ENCODE assay signal across 9 mouse cellular contexts in the genomic region with DNA sequence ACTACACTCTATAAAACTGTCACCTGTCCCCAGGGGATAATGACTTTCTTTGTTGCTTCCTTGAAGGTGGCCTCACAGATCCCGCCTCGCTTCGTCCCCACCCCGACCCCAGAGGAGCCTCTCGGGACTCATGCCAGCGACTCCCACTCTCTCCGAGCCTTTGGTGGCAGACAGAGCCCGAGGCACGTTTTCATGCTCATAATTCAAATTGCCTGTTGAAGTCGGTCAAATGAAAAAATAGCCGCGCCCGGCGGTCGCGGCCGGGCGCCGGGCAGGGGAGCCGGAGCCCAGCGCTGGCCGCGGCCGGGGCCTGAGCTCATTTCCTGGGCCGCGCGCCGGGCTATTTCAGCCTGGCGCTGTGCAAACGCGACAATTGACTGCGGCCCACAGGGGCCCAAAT. TPM values are rescaled to one million over a fixed set of nuclear protein-coding genes. Genes with fewer than 3 reads are reported as not detected.
DNase-seq lines count a peak whose midpoint lies in the region; ATAC-seq lines count a peak whose summit lies in the region.
"Had no signal": no experiment of that assay in that cellular context is flagged by ENCODE, and none has a peak within 500 bp of the region (broad histone marks: within the 10 kb centered on the region; RNA-seq: fewer than 3 reads in every experiment).

No protein-coding gene starts in this region.

- H3K9me3 ChIP-seq in limb, embryonic 15.5 days, result no peaks in the 10 kb centered on the region
- H3K9me3 ChIP-seq in neural tube, embryonic 15.5 days (replicated peaks), result no peaks in the 10 kb centered on the region

- H3K36me3 ChIP-seq in limb, embryonic 15.5 days, result no peaks in the 10 kb centered on the region
- no peaks in the 10 kb centered on the region for H3K36me3 ChIP-seq in neural tube, embryonic 15.5 days

- peak overlapping the region; percentile 28; the same call in 1 of the 2 replicates for H3K9ac ChIP-seq in limb, embryonic 15.5 days
- H3K9ac ChIP-seq in neural tube, embryonic 15.5 days (replicated peaks), result peak overlapping the region; percentile 58

- H3K27me3 ChIP-seq in limb, embryonic 15.5 days, result peaks cover 28% of the 10 kb centered on the region; the same call in 1 of the 2 replicates
- peaks cover 10% of the 10 kb centered on the region; the same call in 1 of the 2 replicates for H3K27me3 ChIP-seq in neural tube, embryonic 15.5 days (replicated peaks)

- intact Hi-C loops in heart, postnatal 10 days (cut with DNase I), result no loop called here

- ATAC-seq in limb, embryonic 15.5 days (ENCODE audit: insufficient number of reproducible peaks, low FRiP score, low TSS enrichment, low read depth), result no peak
- no peak for ATAC-seq in neural tube, embryonic 15.5 days (ENCODE audit: low FRiP score)

- no peak overlapping the region for H3K27ac ChIP-seq in limb, embryonic 15.5 days
- peak overlapping the region; percentile 37; the same call in 1 of the 2 replicates for H3K27ac ChIP-seq in neural tube, embryonic 15.5 days (replicated peaks)

- peak; percentile 55 to 66 for DNase-seq in cerebellum, postnatal 14 days
- DNase-seq in cerebellum, adult 9-11 months, result no peak
- DNase-seq in cerebellum, postnatal 36 days, result peak; percentile 42 to 45
- peak; percentile 36 to 60 for DNase-seq in heart, postnatal 10 days
- no peak for DNase-seq in spleen, postnatal 14 days (ENCODE audit: low spot score in 2 of 2)
- no peak for DNase-seq in urinary bladder, adult 18-20 months (ENCODE audit: low spot score in 2 of 2)

- WGBS in limb, embryonic 15.5 days, result 1% methylated on average over 32 of the region's 32 CpGs
- WGBS in neural tube, embryonic 15.5 days, result 1% methylated on average over 30 of the region's 32 CpGs

- H3K4me3 ChIP-seq in limb, embryonic 15.5 days, result peak overlapping the region; percentile 41
- H3K4me3 ChIP-seq in neural tube, embryonic 15.5 days (replicated peaks), result peak overlapping the region; percentile 43

- peaks cover 15% of the 10 kb centered on the region for H3K4me1 ChIP-seq in limb, embryonic 15.5 days
- peaks cover 18% of the 10 kb centered on the region for H3K4me1 ChIP-seq in neural tube, embryonic 15.5 days

- peak overlapping the region; percentile 77 for H3K4me2 ChIP-seq in limb, embryonic 15.5 days
- peak overlapping the region; percentile 85 for H3K4me2 ChIP-seq in neural tube, embryonic 15.5 days

RNA-seq across cellular contexts. Expression of a gene that starts 29.7 kb away (rescaled TPM):
- total RNA-seq in heart, postnatal 10 days (2021), result 1 to 10 TPM; 1.5 to 2.2 TPM
- 0.16 and 0.50 TPM in 2 replicates for polyA plus RNA-seq in limb, embryonic 15.5 days (2015; fragmentation: Nextera tagmentation; extraction: Ambion mirVana)
- 0.23 TPM in 1 of 2 replicates, not detected in the other for polyA plus RNA-seq in neural tube, embryonic 15.5 days (2015; fragmentation: Nextera tagmentation; extraction: Ambion mirVana)

RNA-seq across cellular contexts. Expression of a gene that starts 42.9 kb away (rescaled TPM):
- 10 to 100 TPM; 23.7 to 27.5 TPM for total RNA-seq in heart, postnatal 10 days (2021)
- polyA plus RNA-seq in limb, embryonic 15.5 days (2015; fragmentation: Nextera tagmentation; extraction: Ambion mirVana), result 15.8 and 18.6 TPM in 2 replicates
- 1.3 and 2.0 TPM in 2 replicates for polyA plus RNA-seq in neural tube, embryonic 15.5 days (2015; fragmentation: Nextera tagmentation; extraction: Ambion mirVana)

RNA-seq across cellular contexts. Expression of a gene that starts 47.0 kb away (rescaled TPM):
- not detected for total RNA-seq in heart, postnatal 10 days (2021)
- polyA plus RNA-seq in limb, embryonic 15.5 days (2015; fragmentation: Nextera tagmentation; extraction: Ambion mirVana), result not detected in 2 replicates
- not detected in 2 replicates for polyA plus RNA-seq in neural tube, embryonic 15.5 days (2015; fragmentation: Nextera tagmentation; extraction: Ambion mirVana)
- total RNA-seq: gastrocnemius, postnatal 4 days had no signal

RNA-seq across cellular contexts. Expression of a gene that starts 49.7 kb away (rescaled TPM):
- total RNA-seq in heart, postnatal 10 days (2021), result 100 to 1,000 TPM; 145 to 170 TPM
- polyA plus RNA-seq in limb, embryonic 15.5 days (2015; fragmentation: Nextera tagmentation; extraction: Ambion mirVana), result 26.9 and 37.0 TPM in 2 replicates
- 26.4 and 28.9 TPM in 2 replicates for polyA plus RNA-seq in neural tube, embryonic 15.5 days (2015; fragmentation: Nextera tagmentation; extraction: Ambion mirVana)

Comparison
In these comparisons a context has a peak if more than half of its experiments do, and no peak if none do; other contexts are left out.
1. DNase-seq: peak in cerebellum, postnatal 14 days (2 of 2), cerebellum, postnatal 36 days (2 of 2) and heart, postnatal 10 days (2 of 2); none in cerebellum, adult 9-11 months (single experiment), spleen, postnatal 14 days (0 of 2) and urinary bladder, adult 18-20 months (0 of 2).